Mouse (Mus musculus) stomach, embryonic 14.5 days (tissue): ENCODE results near the gene Slc25a38. TPM values are rescaled to one million over a fixed set of nuclear protein-coding genes. Genes with fewer than 3 reads are reported as not detected.
"Not testable (repeated sequence)": the region's sequence is repeated elsewhere in the genome, so short reads cannot be mapped to it uniquely, and the experiment has no call there.

Experiments used
- ATAC-seq: fragments of 200-750 bp; cut with Nextera tagmentation; 2 replicates; pipeline ENCODE4 v1.8.0; 2017; ENCODE audit warnings: low read depth, moderate TSS enrichment; ENCODE audit not compliant: insufficient number of reproducible peaks, insufficient read depth, low FRiP score
- H3K27ac ChIP-seq: fragments of 300-500 bp; sonication (generic); 2 replicates; pipeline ENCODE4 v1.5.1; 2014; ENCODE audit warnings: mild to moderate bottlenecking, low read length, moderate library complexity, mixed read lengths
- H3K27me3 ChIP-seq: fragments of 300-500 bp; sonication (generic); 2 replicates; pipeline ENCODE4 v1.6.1; 2014; ENCODE audit warnings: low read length, control low read depth, mixed read lengths; ENCODE audit not compliant: control insufficient read depth, insufficient read depth
- H3K36me3 ChIP-seq: fragments of 300-500 bp; sonication (generic); 2 replicates; pipeline ENCODE4 v1.6.1; 2014; ENCODE audit warnings: mild to moderate bottlenecking, control low read depth, low read length, moderate library complexity, mixed read lengths; ENCODE audit not compliant: control insufficient read depth, insufficient read depth
- H3K4me1 ChIP-seq: fragments of 300-500 bp; sonication (generic); 2 replicates; pipeline ENCODE4 v1.6.1; 2014; ENCODE audit warnings: low read length, control low read depth, mixed read lengths; ENCODE audit not compliant: control insufficient read depth, insufficient read depth
- H3K4me2 ChIP-seq: fragments of 300-500 bp; sonication (generic); replicated peaks from 2 replicates; pipeline ENCODE4 v1.6.1; 2014; ENCODE audit warnings: low read depth, low read length, control low read depth
- H3K4me3 ChIP-seq: fragments of 300-500 bp; sonication (generic); 2 replicates; pipeline ENCODE4 v1.5.1; 2014; ENCODE audit warnings: low read depth, low read length, control low read depth
- H3K9ac ChIP-seq: fragments of 300-500 bp; sonication (generic); replicated peaks from 2 replicates; pipeline ENCODE4 v1.6.1; 2014; ENCODE audit warnings: low read depth, mild to moderate bottlenecking, control low read depth, low read length, moderate library complexity, mixed read lengths
- H3K9me3 ChIP-seq: fragments of 300-500 bp; sonication (generic); 2 replicates; pipeline ENCODE4 v1.6.1; 2016; ENCODE audit warnings: low read depth, low read length, control low read depth; ENCODE audit not compliant: control insufficient read depth
- WGBS: fragments of 180-500 bp; shearing (Covaris S2); extraction: QIAGEN DNeasy Blood & Tissue Kit; methylation state at CpG from one replicate; pipeline ENCODE4 v1.1.7; 2014; 5-methylcytosine and 5-hydroxymethylcytosine counted together
- polyA plus RNA-seq: library from polyadenylated mRNA; unstranded; fragments of >200 nt; fragmentation: Nextera tagmentation; extraction: Ambion mirVana; gene quantifications from 2 replicates; pipeline ENCODE4 v1.2.1, GENCODE M21; 2014

Slc25a38 gene
- polyA plus RNA-seq, 1 experiment from 2014 or later = 25.9 TPM

DNA sequence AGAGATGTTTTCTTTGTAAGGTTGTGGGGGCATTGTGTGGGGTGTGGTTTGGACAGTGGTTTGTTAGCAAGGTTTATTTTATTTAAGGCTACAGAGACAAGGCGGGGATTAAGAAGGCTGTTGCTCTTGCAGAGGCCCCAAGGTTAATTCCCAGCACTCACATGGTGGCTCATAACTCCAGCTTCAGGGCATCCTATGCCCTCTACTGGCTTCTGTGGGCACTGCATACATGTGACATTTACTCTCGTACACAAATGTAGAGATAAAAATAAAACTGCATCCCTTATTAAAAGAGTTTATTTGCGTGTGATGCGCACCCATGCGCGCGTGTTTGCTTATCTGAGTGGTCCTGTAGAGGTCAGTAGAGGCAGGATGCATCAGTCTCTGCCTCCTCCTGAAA lies 21.0 kb upstream of the Slc25a38 start:
- Histone ChIP-seq H3K36me3 (no peaks in the 10 kb centered on the region), H3K4me2 (no peak overlapping the region), H3K27me3 (no peaks in the 10 kb centered on the region), H3K9me3 (no peaks in the 10 kb centered on the region), H3K4me3 (no peak overlapping the region), H3K27ac (no peak overlapping the region), H3K9ac (no peak overlapping the region), H3K4me1 (no peaks in the 10 kb centered on the region)
- WGBS = 82% methylated on average over 7 of the region's 7 CpGs
- no peak for ATAC-seq

DNA sequence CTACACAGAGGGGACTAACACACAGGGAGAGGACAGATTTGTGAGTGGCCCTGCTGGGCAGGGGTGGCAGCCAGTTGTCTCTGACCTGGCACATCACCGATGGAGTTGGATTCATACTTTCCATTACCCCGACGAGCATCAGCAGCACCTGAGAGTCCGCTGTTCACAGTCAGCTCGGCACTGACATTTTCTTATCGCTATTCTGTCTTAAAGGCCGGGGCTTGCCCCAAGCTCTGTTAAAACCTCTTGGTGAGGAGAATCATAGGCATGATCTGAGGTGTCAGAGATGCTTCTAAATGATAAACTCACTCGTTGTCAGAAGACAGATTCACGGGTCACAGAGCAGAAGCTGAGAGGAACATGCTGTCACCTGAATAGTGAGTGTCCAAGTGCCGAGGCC lies 19.1 kb upstream of the Slc25a38 start:
- no peak for ATAC-seq
- 84% methylated on average over 10 of the region's 10 CpGs for WGBS
- Histone ChIP-seq H3K4me3 (no peak overlapping the region), H3K9ac (no peak overlapping the region), H3K9me3 (no peaks in the 10 kb centered on the region), H3K4me1 (no peaks in the 10 kb centered on the region), H3K27ac (no peak overlapping the region), H3K36me3 (no peaks in the 10 kb centered on the region), H3K27me3 (no peaks in the 10 kb centered on the region), H3K4me2 (no peak overlapping the region)

DNA sequence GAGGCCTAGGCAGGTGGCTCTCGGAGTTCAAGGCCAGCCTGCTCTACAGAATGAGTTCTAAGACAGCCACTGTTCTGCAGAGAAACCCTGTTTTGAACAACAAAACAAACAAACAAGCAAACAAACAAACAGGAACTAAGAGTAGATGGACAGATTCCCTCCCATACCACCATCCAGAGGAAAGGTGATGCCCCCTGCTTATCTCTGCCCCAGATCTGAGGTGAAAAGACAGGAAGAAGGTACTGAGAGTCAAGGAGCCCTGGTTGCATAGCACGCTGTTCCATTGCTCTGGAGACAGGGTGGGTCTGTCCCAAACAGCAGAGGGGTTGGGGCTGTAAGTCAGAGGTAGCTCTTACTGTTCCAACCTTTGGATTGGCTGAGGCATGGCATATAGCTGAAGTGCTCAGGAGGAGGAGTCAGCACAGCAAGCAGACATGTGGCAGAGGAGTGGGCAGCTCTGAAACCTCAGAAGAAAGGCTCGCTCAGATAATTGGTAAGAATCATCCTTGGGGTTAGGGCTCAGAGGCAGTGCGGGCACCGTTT lies 18.4 kb upstream of the Slc25a38 start, which contains the start of gene Ccr8:
TSS of gene Ccr8 (plus strand) at position 419 of the 543 bp plus-strand sequence.
- H3K4me2 ChIP-seq = no peak within 1 kb of the TSS
- no peak within 1 kb of the TSS for H3K27ac ChIP-seq
- no peak for ATAC-seq
- no peaks in the 10 kb centered on the region for H3K4me1 ChIP-seq
- no peaks in the 10 kb centered on the region for H3K36me3 ChIP-seq
- no peak within 1 kb of the TSS for H3K9ac ChIP-seq
- H3K4me3 ChIP-seq = no peak within 1 kb of the TSS
- 74% methylated on average over 5 of the region's 5 CpGs for WGBS
- H3K27me3 ChIP-seq = no peaks in the 10 kb centered on the region
- H3K9me3 ChIP-seq = no peaks in the 10 kb centered on the region

DNA sequence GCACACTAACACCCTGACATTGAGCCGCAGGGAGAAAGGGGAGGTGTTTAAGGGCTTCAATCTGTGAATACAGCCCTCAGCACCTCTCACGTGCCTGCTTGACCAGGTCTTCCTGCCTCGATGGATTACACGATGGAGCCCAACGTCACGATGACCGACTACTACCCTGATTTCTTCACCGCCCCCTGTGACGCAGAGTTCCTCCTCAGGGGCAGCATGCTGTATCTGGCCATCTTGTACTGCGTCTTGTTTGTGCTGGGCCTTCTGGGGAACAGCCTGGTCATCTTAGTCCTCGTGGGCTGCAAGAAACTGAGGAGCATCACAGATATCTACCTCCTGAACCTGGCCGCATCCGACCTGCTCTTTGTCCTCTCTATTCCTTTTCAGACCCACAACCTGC lies 16.5 kb upstream of the Slc25a38 start:
- Histone ChIP-seq H3K9ac (no peak overlapping the region), H3K9me3 (no peaks in the 10 kb centered on the region), H3K36me3 (no peaks in the 10 kb centered on the region), H3K4me3 (no peak overlapping the region), H3K27ac (no peak overlapping the region), H3K27me3 (no peaks in the 10 kb centered on the region), H3K4me2 (no peak overlapping the region), H3K4me1 (no peaks in the 10 kb centered on the region)
- no peak for ATAC-seq
- WGBS = 87% methylated on average over 13 of the region's 13 CpGs

DNA sequence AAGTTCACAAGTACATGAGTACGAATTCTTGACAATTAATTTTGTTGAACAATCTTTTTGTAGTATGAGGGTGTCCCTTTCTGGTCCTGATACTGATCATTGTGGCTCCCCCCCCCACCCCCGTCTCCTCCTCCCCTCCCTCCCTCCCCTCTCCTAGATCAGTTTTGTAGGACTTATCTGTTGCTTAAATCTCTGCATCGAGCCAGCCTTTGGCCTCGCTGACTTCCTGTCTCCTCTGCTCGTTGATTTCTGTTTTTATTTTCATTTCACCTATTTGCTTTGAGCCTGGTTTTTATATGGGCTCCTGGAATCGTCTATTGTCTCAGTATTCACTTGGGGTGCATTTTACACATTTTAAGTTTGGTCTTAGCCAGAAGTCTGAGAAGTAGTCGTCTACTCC lies 14.3 kb upstream of the Slc25a38 start:
- Histone ChIP-seq H3K4me3 (no peak overlapping the region), H3K27ac (no peak overlapping the region), H3K27me3 (no peaks in the 10 kb centered on the region), H3K36me3 (no peaks in the 10 kb centered on the region), H3K9me3 (no peaks in the 10 kb centered on the region), H3K9ac (no peak overlapping the region), H3K4me2 (no peak overlapping the region), H3K4me1 (no peaks in the 10 kb centered on the region)
- no peak for ATAC-seq
- 61% methylated on average over 7 of the region's 7 CpGs for WGBS

DNA sequence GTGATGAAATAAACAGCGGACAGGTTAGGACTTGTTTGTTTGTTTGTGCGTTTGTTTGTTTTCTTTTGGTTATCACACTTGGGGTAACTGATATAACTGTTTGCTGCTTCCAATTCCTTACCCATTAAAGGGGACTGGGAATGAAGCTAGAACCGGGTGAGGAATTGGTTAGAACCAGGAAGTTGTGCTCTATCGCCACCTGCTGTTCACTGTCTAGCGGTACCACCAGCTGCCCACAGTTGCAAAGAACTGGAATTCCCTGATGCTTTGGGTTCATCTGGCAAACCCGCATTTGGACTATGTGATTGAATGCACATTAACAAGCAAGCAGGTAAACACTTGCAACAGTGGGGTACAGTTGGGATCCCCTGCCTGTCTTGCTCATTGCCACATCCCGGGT lies 11.5 kb upstream of the Slc25a38 start:
- no peak overlapping the region for H3K4me2 ChIP-seq
- no peak for ATAC-seq
- no peak overlapping the region for H3K4me3 ChIP-seq
- no peaks in the 10 kb centered on the region for H3K36me3 ChIP-seq
- H3K9me3 ChIP-seq = no peaks in the 10 kb centered on the region
- no peak overlapping the region for H3K9ac ChIP-seq
- 21% methylated on average over 7 of the region's 7 CpGs for WGBS
- no peak overlapping the region for H3K27ac ChIP-seq
- no peaks in the 10 kb centered on the region for H3K27me3 ChIP-seq
- H3K4me1 ChIP-seq = no peaks in the 10 kb centered on the region

DNA sequence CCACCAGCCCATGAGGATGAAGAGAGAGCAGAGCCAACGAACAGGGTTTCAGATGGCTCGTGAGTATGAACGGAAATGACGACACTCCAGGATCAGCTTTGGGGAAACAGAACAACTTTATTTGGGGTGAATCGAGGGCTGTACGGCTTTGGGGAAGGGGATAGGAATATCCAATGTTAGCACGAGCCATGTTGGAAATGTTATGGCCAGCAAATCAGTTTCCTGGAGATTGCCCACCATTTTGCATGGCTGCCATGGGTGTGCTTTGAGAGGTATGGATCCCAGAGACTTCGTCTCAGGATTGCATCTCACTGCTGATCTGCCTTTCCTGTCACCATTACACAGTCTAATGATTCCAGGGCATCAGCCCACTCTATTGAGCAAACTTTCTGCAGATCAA lies 10.9 kb upstream of the Slc25a38 start:
- no peak for ATAC-seq
- H3K27ac ChIP-seq = no peak overlapping the region
- H3K27me3 ChIP-seq = no peaks in the 10 kb centered on the region
- H3K4me2 ChIP-seq = no peak overlapping the region
- H3K9ac ChIP-seq = no peak overlapping the region
- H3K9me3 ChIP-seq = no peaks in the 10 kb centered on the region
- H3K36me3 ChIP-seq = no peaks in the 10 kb centered on the region
- 89% methylated on average over 8 of the region's 8 CpGs for WGBS
- H3K4me3 ChIP-seq = no peak overlapping the region
- no peaks in the 10 kb centered on the region for H3K4me1 ChIP-seq

DNA sequence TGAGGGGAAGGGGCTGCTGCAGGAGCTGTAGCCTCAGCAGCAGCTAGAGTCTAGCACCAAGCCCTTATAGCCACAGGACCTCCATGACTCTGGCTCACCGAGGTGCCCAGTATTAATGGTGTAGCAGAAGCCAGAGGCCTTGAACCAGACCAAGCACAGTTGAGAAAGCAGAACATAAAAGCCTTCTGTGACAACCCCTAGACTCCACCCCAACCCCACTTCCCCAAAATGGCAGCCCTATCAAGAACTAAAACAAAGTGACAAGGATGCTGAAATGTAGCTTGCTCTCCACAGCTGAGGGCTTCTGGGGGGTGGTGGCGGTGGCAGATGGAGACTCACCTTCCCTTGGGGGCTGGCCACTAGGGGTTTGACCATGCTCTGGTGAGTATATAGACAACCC lies 9.0 kb upstream of the Slc25a38 start:
- ATAC-seq = no peak
- Histone ChIP-seq H3K4me1 (no peaks in the 10 kb centered on the region), H3K27me3 (no peaks in the 10 kb centered on the region), H3K9ac (no peak overlapping the region), H3K4me2 (no peak overlapping the region), H3K27ac (no peak overlapping the region), H3K36me3 (no peaks in the 10 kb centered on the region), H3K9me3 (no peaks in the 10 kb centered on the region), H3K4me3 (no peak overlapping the region)
- WGBS = 93% methylated on average over 2 of the region's 2 CpGs

DNA sequence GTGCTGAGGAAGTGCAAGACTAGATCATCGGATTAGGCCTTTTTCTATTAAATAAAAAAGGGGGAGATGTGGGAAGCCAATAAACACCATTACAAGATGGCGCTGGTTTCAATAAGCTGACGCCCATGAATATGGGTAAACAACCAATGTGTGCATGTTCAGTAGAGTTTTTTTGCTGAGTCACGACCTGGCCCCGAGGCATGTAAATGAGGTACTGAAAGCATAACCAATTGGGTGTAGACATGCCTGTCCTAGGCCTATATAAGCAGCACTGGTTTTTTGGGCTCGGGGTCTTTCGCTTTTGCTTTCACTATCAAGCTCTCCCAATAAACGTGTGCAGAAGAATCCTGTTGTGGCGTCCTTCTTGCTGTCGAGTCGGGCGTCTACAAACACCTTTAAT lies 1.2 kb upstream of the Slc25a38 start:
- H3K4me1 ChIP-seq, H3K4me3 ChIP-seq, H3K4me2 ChIP-seq, H3K27me3 ChIP-seq, ATAC-seq, H3K9ac ChIP-seq, H3K9me3 ChIP-seq, H3K27ac ChIP-seq, H3K36me3 ChIP-seq: not testable (repeated sequence)
- WGBS = 95% methylated on average over 12 of the region's 12 CpGs
